Mouse (Mus musculus) intestine, embryonic 14.5 days (tissue): Measurements from ENCODE around the gene Mfsd13b. TPM values are rescaled to one million over a fixed set of nuclear protein-coding genes. Genes with fewer than 3 reads are reported as not detected.

ENCODE experiments used
- polyA plus RNA-seq: library from polyadenylated mRNA; unstranded; fragments of >200 nt; fragmentation: Nextera tagmentation; extraction: Ambion mirVana; gene quantifications from 2 replicates; pipeline ENCODE4 v1.2.1, GENCODE M21; 2014

Mfsd13b gene
- polyA plus RNA-seq, 1 experiment from 2014 or later: 0.76 TPM

Other genes with a start within 250 kb of the Mfsd13b start
- gene Vwa3a, start 243.2 kb upstream of the Mfsd13b start, polyA plus RNA-seq: 0.32 TPM in 2 replicates
- gene Gm5737, start 170.1 kb upstream of the Mfsd13b start, polyA plus RNA-seq: not detected in 2 replicates
- 16.3 and 18.8 TPM in 2 replicates for gene Eef2k, start 139.7 kb upstream of the Mfsd13b start, polyA plus RNA-seq
- gene Polr3e, start 64.8 kb upstream of the Mfsd13b start, polyA plus RNA-seq: 27.7 and 30.5 TPM in 2 replicates
- 12.4 and 13.7 TPM in 2 replicates for gene Cdr2, start 197 bp upstream of the Mfsd13b start, polyA plus RNA-seq
- 162 TPM in 2 replicates for gene Mettl9, start 51.9 kb downstream of the Mfsd13b start, polyA plus RNA-seq
- gene Igsf6, start 92.1 kb downstream of the Mfsd13b start, polyA plus RNA-seq: 2.8 and 3.5 TPM in 2 replicates
- 0.07 and 0.11 TPM in 2 replicates for gene Otoa, start 99.1 kb downstream of the Mfsd13b start, polyA plus RNA-seq